Mouse (Mus musculus) common myeloid progenitor, adult 5-6 weeks (primary cell): ENCODE results near the gene Rhod. TPM values are rescaled to one million over a fixed set of nuclear protein-coding genes. Genes with fewer than 3 reads are reported as not detected.

ENCODE experiments used
- ATAC-seq: replicated peaks from 2 replicates; pipeline ENCODE4 v1.8.0; 2016; ENCODE audit warnings: low read depth, mild to moderate bottlenecking, moderate TSS enrichment, inconsistent platforms; ENCODE audit not compliant: poor library complexity, severe bottlenecking
- total RNA-seq: library from RNA; stranded (forward); fragments of 200-1000, 187-1606 nt; gene quantifications from 2 replicates; pipeline ENCODE4 v1.2.3, GENCODE M21; 2017

Gene Rhod
- total RNA-seq, 1 experiment from 2014 or later: not detected

DNA sequence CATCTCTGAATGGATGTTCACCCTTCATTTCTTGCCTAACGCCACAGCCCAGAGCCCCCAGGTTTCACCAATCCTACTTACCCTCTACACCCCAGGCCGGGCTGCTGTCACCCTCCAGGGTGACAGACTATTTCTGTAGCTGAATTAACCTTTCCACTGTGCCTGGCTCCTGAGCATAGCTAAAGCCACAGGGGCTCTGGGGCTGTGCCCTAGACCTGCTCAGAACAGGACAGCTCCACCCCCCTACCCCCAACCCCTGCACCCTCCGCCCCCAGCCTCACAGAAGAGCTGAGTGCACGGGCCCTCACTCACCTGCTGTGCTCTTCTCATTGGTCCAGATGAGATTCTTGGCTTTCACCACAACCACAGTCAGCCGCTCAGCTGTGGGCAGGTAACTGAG, 12.7 kb upstream of the Rhod start:
- no peak for ATAC-seq

DNA sequence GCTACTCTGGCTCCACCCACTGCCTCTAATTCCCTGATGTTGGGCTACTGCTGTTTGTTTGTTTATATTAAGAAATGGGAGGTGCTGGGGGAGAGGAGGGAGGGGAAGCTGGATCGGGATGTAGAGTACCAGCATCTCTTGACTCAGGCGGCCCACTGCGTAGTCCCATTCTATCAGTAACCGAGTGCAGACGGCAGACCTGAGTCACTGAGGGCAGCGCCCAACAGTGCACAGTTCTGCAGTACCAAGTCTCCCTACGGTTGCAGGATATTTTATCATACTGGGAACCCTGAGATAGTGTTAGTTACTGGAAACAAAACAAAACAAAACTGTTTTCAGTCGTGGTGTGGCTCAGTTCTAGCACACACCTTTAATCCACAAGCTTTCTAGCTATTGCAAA, 11.9 kb upstream of the Rhod start:
- ATAC-seq: no peak

DNA sequence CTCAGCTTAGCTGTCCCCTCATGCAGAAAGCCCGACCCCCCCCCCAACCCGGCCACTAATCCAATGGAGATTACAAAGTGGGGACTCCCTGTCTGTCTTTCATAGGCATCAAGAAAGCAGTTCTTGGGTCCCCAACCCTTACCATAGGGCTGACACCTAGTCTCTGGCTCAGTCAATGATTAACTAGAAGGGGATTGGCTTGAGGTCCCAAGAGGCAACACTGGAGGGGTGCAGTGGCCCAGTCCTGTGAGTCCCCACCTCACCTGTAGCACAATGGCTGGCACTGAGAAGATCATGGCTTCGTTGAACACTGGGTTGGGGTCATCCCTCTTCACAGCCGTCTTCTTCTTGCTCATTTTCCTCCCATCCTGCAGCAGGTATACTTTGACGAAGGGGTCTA, 11.4 kb upstream of the Rhod start:
- ATAC-seq: no peak

DNA sequence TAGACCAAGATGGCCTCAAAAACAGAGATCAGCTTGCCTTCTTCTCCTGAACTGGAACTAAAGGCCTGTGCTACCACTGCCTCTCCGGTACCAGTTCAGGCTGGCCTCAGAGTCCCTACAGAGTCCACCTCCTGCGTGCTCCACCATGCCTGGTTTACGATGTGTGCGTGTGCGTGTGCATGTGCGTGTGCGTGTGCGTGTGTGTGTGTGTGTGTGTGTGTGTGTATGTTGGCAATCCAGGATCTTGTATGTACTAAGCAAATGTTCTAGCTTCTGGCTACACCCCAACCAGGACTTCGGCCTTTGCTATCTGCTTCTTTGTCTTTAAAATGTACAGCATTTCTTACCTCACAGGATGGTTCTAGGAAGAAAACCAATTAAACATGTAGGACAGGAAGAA, 10.0 kb upstream of the Rhod start:
- ATAC-seq: no peak

DNA sequence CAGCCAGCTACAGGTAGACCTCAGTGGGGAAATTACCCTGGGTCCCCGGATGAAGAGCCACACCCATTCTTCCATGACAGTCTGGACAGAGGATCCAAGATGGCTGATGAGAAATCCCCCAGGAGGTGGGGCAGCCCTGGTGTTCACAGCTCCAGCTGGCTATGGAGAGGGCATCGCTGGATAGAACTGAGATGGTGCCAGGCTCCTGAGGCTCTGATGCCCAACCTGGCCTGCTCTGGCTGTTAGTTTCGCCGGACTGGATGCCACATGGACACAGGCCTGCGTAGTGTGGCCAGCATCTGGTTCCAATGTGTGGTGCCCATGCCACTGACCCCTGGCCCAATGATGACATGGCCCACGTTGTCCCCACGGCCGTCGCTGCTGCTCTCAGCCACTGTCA, 8.2 kb upstream of the Rhod start:
- ATAC-seq: no peak

DNA sequence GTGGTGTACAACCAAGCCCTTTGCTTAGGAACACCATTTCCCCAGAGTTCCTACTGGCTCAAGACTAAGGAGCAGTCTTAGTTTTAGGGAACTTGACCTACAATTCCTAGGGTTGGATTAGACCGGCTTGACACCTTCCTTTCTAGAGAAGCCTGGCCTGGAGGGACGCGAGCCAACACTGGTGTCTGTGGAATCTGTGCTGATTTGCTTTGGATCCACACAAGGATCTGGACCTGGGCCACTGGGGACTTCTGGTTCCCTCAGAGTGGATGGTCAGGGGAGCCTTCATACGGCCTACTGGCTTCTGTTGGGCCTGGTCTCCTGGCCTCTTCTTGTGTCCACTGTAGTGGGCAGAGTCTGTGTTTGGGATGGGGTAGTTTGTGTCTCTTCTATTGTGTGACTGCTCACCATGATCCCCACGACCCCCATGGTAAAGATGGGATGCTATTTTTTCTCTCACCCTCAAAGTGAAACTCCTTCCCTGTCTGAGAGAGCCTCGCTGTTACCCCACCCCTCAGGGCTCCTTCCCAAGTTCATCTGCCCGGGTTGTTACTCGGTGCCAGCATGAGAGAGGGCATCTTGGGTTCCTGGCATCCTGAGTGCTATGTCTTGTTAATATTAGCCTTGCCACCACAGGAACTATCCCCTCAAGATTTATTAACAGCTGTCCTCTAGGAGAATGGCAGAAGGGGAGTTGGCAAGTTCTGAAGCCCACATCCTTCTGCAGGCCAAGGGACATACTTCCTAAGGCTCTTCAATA, 7.6 kb upstream of the Rhod start:
- no peak for ATAC-seq

DNA sequence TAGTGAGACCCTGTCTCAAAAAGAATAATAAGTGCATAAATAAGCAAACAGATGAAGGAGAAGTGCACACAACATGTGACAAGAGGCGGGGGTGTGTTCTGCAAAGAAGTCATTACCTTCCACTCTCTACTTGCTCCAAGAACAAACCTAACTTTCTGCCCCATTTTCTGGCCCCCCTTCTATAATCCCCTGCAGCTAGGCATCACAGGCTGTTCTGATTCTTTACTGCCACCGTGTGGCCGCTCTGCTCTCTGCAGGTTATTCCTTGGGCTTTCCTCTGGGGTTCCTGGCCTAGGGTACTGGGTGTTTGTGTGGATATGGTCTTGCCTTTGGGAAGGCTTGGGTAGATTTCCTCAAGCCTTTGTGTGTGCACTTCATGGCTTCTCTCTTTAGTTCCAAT, 3.2 kb upstream of the Rhod start:
- ATAC-seq: peak; percentile 70

DNA sequence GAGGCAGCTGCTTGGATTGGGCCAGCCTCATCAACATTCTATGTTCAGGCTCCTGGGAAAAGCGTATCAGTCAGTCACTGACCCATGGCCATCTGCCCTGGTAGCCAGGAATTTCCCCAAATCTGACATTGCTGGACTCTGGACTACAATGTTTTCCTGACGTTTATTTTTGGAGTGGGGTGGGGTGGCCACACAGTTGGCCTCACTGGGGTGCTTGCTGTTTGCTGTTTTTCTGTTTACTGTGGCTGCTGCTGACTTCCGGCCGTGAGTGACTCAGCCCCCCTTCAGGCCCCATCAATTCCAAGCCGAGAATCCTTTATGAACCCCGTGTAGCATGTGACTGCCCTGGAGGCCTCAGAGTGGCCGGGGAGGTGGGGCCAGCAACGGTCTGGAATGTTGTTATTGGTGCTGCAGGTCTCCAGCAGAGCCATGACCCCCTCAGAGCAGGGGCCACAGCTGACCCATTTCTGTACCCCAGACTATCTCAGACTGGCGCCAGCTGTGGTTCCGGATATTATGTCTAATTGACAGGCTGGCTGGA, 2.5 kb upstream of the Rhod start:
- ATAC-seq: no peak

DNA sequence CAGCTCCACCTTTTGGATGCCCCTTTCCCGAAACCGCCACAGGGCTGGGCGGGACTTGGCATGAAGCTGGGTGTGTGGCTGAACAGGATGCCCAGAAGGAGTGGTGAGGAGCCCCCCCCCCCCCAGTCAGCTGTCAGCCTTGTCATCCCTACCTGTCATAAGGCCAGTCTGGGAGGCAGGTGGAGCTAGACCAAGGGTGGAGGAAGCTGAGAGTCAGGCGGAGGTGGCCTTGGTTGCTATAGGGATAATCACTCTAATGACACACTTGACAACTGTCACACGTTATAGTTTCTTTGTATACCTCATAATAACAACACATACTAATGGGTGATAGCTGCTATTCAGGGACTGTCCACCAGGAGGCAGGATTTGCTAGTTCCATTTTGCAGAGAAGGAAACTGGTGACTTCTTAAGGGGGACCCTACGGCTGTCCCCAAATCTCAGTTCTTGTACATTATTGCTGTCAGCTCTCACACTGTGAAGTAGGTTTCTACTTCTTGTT, 1.9 kb upstream of the Rhod start:
- peak; percentile 43 for ATAC-seq

DNA sequence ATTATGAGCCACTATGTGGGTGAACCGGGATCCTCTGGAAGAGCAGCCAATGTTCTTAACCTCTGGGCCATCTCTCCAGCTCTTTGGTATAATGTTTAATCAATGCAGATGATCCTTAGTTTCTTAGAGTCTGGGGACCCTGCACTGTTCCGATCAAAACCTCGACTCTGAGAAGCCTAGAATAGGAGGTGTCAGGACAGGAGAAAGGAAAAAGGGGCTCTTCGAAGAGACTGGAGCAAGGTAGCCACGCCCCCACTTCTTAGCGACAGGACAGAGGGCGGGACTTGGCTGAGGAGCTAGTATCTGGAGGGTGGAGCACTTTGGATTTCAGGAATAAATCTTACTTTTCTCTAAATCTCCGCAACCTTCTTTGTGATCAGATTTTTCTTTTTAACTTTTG, 990 bp upstream of the Rhod start:
- no peak for ATAC-seq

DNA sequence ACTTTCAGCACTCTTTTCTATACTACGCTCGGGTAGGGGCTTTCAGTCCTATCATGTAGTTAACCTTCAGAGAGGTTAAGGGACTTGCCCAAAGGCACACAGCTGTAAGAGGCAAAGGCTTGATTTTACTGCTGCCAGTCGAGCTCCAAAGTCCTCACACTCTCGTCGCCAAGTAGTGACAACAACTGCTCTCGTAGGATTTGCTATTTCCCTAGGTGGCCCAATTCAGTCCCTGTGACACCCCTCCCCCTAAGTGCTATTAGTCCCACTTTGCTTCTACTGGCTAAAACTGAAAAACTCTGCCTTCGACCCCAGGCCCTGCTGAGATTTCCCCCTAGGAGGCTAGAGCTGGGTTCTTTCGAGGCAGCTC, 456 bp downstream of the Rhod start:
- ATAC-seq: no peak

DNA sequence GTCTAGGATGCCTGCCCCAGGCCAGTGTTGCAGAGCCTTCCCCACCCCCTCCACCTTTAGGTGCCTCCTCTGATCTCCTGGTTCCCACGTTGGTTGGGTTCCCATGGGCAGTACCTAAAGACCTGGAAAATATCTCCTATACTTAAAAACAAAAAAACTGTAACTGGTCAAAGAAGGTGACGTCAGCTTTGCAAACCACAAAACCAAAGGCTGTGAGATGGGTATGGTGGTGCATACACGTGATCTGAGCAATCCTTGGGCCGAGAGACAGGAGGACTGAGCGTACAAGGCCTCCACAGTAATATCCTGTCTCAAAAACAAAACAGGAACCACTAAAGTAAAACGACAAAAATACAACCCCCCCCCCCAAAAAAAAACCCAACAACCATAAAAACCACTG, 1.3 kb downstream of the Rhod start:
- peak; percentile 46 for ATAC-seq

DNA sequence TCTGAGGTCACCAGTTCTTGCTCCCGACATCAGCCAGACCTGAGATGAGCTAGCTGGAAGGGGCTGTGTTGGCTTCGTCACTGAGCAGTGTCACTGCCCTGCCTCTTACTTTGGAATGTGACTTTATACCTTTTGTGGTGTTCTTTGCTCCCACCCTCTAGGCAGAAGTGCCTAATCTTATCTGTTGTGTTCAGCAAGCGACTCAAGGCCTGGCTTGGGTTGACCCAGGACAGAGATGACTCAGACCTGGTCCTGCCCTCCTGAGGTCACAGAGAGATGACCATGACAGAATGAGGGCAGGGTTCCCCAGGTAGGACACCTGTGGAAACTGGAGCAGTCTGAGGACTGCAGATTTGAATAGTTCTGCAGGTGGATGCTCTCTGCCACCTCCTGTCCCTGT, 3.0 kb downstream of the Rhod start:
- ATAC-seq: no peak

DNA sequence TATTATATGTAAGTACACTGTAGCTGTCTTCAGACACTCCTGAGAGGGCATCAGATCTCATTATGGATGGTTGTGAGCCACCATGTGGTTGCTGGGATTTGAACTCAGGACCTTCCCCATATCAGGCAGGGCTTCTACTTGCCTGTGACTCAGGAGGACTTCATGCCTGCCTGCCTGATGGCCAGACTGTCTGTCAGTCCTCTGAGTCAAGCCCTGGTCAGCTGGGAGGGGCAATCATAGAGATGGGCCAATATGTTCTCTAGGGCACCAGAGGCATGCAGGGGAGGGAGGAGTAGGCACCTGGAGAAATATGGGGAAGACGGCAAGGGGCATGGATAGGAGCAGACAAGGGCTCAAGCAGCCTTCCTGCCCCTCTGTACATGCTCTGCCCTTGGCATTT, 4.2 kb downstream of the Rhod start:
- ATAC-seq: no peak

DNA sequence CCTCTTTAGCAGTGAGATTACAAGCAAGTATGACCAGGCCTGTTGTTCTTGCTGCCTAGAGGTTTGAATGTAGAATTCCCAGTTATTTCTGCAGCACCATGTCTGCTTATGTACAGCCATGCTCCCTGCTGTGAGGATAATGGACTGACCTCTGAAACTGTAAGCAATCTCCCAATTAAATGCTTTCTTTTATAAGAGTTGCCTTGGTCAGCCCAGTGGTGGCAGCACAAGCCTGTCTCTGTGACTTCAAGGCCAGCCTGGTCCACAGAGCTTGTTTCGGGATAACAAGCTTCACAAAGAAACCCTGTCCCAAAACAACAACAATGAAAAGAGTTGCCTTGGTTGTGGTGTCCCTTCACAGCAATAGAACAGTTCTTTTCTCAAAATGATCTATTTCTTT, 5.5 kb downstream of the Rhod start:
- ATAC-seq: no peak

DNA sequence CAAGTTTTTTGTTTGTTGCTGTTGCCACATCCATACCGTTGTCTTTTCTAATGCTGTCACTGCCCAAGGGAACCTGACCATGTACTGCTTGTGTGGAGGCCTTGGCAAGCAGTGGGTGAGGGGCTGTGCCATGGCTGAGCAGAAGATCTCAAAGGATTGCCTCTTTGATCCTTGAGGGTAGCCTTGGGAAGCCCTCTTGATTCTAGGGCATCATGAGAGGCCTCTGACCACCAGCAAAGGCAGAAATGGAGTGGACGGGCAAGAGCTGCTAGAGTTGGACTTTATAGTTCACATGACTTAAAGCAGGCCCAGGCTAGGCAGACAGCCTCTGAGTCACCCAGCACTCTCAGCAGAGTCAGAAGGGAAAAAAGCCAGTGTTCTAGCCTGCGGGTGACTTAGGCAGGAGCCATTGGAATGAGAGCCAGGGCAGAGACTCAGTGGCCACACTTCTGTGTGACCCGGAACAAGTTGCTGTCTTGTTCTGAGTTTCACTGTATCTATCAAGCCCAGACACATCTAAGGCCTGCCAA, 9.1 kb downstream of the Rhod start:
- no peak for ATAC-seq

DNA sequence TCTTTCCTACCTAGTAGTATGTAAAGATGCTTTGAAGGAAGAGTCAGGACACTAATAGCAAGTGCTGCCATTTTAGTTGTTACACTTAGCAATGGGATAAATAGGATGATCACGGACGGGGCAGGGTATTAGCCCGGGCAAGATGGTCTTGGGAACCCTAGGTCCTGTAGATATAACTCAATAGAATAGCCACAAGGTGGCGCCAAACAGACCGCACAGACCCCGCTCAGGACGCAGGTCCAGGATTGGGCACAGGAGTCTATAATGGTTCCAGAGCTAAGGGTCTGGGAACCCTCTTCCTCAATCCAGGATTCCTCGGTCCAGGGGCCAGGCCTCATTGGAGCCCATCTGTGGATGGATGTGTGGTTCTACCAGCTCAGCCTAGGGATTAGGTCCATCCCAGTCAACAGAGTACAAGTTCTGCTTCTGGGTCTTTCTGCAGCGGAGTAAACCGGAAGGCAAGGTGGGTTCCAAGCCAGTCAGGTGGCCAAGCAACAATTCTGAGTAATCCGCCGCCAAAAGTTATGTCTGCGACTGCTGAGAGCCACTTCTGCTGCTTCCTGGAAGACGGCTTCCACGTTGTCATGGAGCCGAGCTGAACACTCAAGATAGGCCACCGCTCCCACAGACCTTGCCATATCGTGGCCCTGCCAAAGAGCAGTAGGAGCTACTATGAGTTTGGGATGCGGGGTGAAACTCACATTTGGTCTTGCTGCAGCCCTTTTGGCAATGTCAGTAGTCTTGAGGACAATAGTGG, 13.4 kb downstream of the Rhod start:
- peak; percentile 78 for ATAC-seq

DNA sequence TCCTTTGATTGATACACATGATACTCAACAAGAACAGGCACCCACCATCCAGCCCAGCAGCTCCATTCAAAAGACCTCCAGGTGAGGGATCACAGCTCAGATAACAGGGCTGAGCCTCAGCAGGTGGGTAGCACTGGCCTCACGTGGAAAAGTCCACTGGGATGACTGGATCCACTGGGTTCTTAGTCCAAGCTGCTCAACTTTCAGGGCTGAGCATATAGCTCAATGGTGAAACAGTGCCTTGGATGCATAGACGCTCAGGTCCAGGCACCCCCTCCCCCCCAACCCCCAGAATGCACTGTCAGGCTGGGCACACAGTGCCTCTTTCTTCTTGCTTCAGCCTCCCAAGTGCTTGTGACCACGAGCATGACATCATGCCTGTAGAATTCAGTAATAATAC, 16.2 kb downstream of the Rhod start:
- no peak for ATAC-seq

DNA sequence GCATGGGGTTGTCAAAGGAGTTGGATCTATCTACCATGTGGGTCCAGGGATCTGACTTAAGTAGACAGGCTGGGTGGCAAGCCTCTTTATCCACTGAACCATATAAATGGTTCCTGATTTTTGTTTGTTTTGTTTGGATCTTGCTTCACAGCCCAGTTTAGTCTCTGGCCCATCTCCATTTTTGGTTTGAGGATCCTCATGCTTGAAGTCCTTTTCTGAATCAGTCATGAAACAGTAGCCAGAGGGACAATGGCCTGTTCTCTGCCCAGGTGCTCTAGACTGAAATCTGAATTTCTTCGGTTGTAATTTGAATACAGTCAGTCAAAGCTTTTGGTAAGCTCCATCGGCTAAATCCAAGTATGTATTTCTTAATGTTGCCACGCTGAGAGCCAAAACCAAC, 16.7 kb downstream of the Rhod start:
- no peak for ATAC-seq

DNA sequence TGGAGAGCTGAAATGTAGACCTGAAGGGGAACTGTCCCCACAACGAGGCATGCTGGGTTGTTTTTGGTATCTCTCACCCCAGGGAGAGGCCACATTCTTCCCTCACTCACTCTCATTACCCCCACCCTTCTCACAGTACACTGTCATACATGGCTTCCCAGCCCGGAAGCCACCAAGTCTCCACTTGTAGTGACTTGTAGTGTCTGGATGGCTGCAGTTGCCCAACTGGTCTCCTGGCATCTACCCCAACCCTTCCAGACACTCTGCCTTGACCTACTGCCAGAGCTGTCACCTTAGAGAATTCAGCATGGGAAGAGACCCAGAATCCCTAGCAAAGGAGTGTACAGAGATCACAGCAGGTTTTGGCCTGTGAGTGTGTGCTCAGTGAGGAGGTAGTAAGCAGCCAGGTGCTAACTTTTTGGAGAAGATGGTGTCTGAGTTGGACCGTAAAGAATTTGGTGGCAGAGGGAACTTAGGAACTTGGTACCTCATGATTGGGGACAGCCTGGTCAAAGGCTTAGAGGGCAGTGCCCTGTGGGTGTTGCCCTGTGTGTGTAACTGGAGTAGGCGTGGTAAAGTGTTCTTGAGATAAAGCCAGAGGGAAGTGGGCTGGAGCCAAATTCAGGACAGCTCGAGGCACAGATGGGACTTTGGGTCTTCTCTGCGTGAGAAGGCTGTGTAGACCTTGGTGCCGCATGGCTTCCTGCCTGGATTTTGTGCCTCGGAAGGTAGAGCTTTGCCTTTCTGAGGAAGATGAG, 18.9 kb downstream of the Rhod start:
- no peak for ATAC-seq

DNA sequence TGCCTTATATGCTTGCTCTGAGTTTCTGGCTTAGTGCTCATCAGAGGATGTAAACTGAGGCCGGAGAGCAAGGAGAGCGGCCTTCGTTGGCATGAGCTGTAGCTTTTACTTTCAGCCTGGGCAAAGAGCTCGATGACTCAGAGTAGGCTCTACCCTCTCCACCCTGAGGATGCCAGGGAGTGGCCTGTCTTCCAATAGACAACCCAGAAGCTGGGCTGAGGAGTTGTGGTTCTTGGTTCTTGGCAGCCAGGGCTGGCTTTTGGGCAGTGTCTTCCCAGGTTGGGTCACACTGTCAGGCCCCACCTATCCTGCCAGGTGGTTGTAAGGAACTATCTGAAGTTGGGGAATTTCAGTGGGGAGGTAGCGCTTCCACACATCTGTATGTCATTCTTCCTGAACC, 19.5 kb downstream of the Rhod start:
- ATAC-seq: no peak
